ENCODE assay signal across 28 mouse cellular contexts in the genomic region with DNA sequence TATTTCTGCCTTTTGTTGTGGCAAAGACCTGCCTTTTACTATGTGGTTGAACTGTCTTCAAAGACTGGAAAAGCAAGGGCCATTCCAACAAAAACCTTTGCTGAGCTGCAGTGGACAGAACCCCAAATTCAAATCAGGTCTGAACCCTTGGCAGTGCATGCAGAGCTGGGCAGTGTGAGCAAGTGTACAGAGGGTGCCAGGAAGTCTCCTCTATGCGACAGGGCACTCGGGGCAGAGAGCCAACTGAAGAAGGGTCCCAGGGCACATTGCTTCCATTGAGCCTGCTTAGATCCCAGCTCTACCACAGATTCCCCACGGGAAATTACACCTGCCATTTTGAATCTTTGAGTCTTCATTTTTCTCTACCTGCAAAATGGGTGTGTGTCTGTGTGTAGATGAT.
DNase-seq lines count a peak whose midpoint lies in the region; ATAC-seq and TF ChIP-seq lines count a peak whose summit lies in the region.
"Had no signal": no experiment of that assay in that cellular context is flagged by ENCODE, and none has a peak within 500 bp of the region (broad histone marks: within the 10 kb centered on the region; RNA-seq: fewer than 3 reads in every experiment).

No protein-coding gene starts in this region.

- WGBS in hindbrain, postnatal 0 days = 54% methylated on average over 3 of the region's 3 CpGs
- 90% methylated on average over 3 of the region's 3 CpGs for WGBS in hindbrain, embryonic 10.5 days
- WGBS in midbrain, postnatal 0 days = 69% methylated on average over 3 of the region's 3 CpGs
- WGBS in midbrain, embryonic 11.5 days = 82% methylated on average over 3 of the region's 3 CpGs
- 94% methylated on average over 3 of the region's 3 CpGs for WGBS in limb, embryonic 12.5 days

- H3K27ac ChIP-seq in hindbrain, postnatal 0 days = no peak overlapping the region
- no peak overlapping the region for H3K27ac ChIP-seq in hindbrain, embryonic 10.5 days
- H3K27ac ChIP-seq in midbrain, postnatal 0 days (ENCODE audit: low read depth, low read length) = no peak overlapping the region
- H3K27ac ChIP-seq in midbrain, embryonic 11.5 days (ENCODE audit: low read depth, low read length) = no peak overlapping the region
- peak overlapping the region; percentile 67 for H3K27ac ChIP-seq in limb, embryonic 12.5 days
- H3K27ac ChIP-seq: embryonic facial prominence, embryonic 13.5 days; forebrain, embryonic 10.5 days; heart, embryonic 13.5 days; liver, embryonic 13.5 days; stomach, embryonic 15.5 days had no signal

- no peaks in the 10 kb centered on the region for H3K27me3 ChIP-seq in hindbrain, postnatal 0 days (ENCODE audit: insufficient read depth, low read length)
- H3K27me3 ChIP-seq in hindbrain, embryonic 10.5 days (ENCODE audit: insufficient read depth, poor library complexity, severe bottlenecking) = no peaks in the 10 kb centered on the region
- no peaks in the 10 kb centered on the region for H3K27me3 ChIP-seq in midbrain, postnatal 0 days (ENCODE audit: insufficient read depth, low read length)
- H3K27me3 ChIP-seq in midbrain, embryonic 11.5 days (ENCODE audit: control insufficient read depth, insufficient read depth, low read length) = no peaks in the 10 kb centered on the region
- H3K27me3 ChIP-seq in limb, embryonic 12.5 days = no peaks in the 10 kb centered on the region
- H3K27me3 ChIP-seq: limb, embryonic 15.5 days; liver, embryonic 13.5 days; megakaryocyte, embryonic 14.5 days; neural tube, embryonic 15.5 days; Patski; stomach, embryonic 15.5 days had no signal

- no peak for TF ChIP-seq CTCF in hindbrain, postnatal 0 days (IDR thresholded peaks at IDR 0.05; ENCODE audit: low read depth)
- no peak for TF ChIP-seq CTCF in midbrain, postnatal 0 days (IDR thresholded peaks at IDR 0.05)

- H3K9ac ChIP-seq in hindbrain, postnatal 0 days (replicated peaks; ENCODE audit: low read length) = no peak overlapping the region
- H3K9ac ChIP-seq in midbrain, postnatal 0 days (replicated peaks; ENCODE audit: low read length, poor library complexity, severe bottlenecking) = no peak overlapping the region
- no peak overlapping the region for H3K9ac ChIP-seq in midbrain, embryonic 11.5 days (ENCODE audit: low read length)
- H3K9ac ChIP-seq in limb, embryonic 12.5 days (replicated peaks) = no peak overlapping the region
- H3K9ac ChIP-seq: embryonic facial prominence, embryonic 13.5 days; heart, embryonic 13.5 days; limb, embryonic 15.5 days; liver, embryonic 13.5 days; neural tube, embryonic 15.5 days; stomach, embryonic 15.5 days had no signal

- no peaks in the 10 kb centered on the region; the same call in 1 of the 2 replicates for H3K4me1 ChIP-seq in hindbrain, postnatal 0 days (ENCODE audit: insufficient read depth, low read length)
- 0 out of 2 replicates have a peak, but pooled peaks cover 14% of the 10 kb centered on the region for H3K4me1 ChIP-seq in hindbrain, embryonic 10.5 days (replicated peaks)
- no peaks in the 10 kb centered on the region for H3K4me1 ChIP-seq in midbrain, postnatal 0 days (ENCODE audit: insufficient read depth, low read length)
- no peaks in the 10 kb centered on the region for H3K4me1 ChIP-seq in midbrain, embryonic 11.5 days (ENCODE audit: control insufficient read depth, insufficient read depth, low read length)
- H3K4me1 ChIP-seq in limb, embryonic 12.5 days (replicated peaks) = peaks cover 70% of the 10 kb centered on the region
- H3K4me1 ChIP-seq: liver, embryonic 13.5 days; megakaryocyte, embryonic 14.5 days had no signal

- DNase-seq in cerebellum, postnatal 10 days = peak; percentile 56 to 72
- no peak for DNase-seq in cerebellum, postnatal 36 days
- peak; percentile 60 for DNase-seq in hindbrain, postnatal 0 days (ENCODE audit: low spot score)
- DNase-seq in hindbrain, embryonic 10.5 days (ENCODE audit: low spot score) = no peak
- peak; percentile 59 for DNase-seq in midbrain, postnatal 0 days (ENCODE audit: low spot score)
- no peak for DNase-seq in midbrain, embryonic 11.5 days (ENCODE audit: low spot score, missing footprints)
- DNase-seq: adrenal gland, postnatal 10 days; gastrocnemius, postnatal 10 days; heart, postnatal 10 days; kidney, adult 11 months; kidney, postnatal 14 days; liver, embryonic 13.5 days; lung, adult 18-20 months; lung, postnatal 4 days; midbrain, embryonic 14.5 days; retina, postnatal 1 day had no signal

- no peaks in the 10 kb centered on the region for H3K9me3 ChIP-seq in hindbrain, postnatal 0 days (ENCODE audit: low read length)
- H3K9me3 ChIP-seq in hindbrain, embryonic 10.5 days = no peaks in the 10 kb centered on the region
- no peaks in the 10 kb centered on the region for H3K9me3 ChIP-seq in midbrain, postnatal 0 days (ENCODE audit: low read length)
- H3K9me3 ChIP-seq in midbrain, embryonic 11.5 days (ENCODE audit: control insufficient read depth, low read length) = no peaks in the 10 kb centered on the region
- no peaks in the 10 kb centered on the region for H3K9me3 ChIP-seq in limb, embryonic 12.5 days
- H3K9me3 ChIP-seq: embryonic facial prominence, embryonic 13.5 days; forebrain, embryonic 10.5 days; heart, embryonic 13.5 days; limb, embryonic 15.5 days; liver, embryonic 13.5 days; megakaryocyte, embryonic 14.5 days; neural tube, embryonic 15.5 days; stomach, embryonic 15.5 days had no signal

- H3K4me2 ChIP-seq in hindbrain, postnatal 0 days (ENCODE audit: low read depth, low read length) = no peak overlapping the region
- H3K4me2 ChIP-seq in midbrain, postnatal 0 days (ENCODE audit: low read depth, low read length, poor library complexity, severe bottlenecking) = no peak overlapping the region
- H3K4me2 ChIP-seq in midbrain, embryonic 11.5 days = no peak overlapping the region
- no peak overlapping the region for H3K4me2 ChIP-seq in limb, embryonic 12.5 days
- H3K4me2 ChIP-seq: embryonic facial prominence, embryonic 13.5 days; heart, embryonic 13.5 days; limb, embryonic 15.5 days; liver, embryonic 13.5 days; neural tube, embryonic 15.5 days; stomach, embryonic 15.5 days had no signal

- H3K4me3 ChIP-seq in hindbrain, postnatal 0 days (ENCODE audit: low read length) = no peak overlapping the region
- H3K4me3 ChIP-seq in hindbrain, embryonic 10.5 days = no peak overlapping the region
- H3K4me3 ChIP-seq in midbrain, postnatal 0 days (ENCODE audit: low read depth, low read length) = no peak overlapping the region
- H3K4me3 ChIP-seq in midbrain, embryonic 11.5 days (ENCODE audit: low read depth, low read length) = no peak overlapping the region
- no peak overlapping the region for H3K4me3 ChIP-seq in limb, embryonic 12.5 days (replicated peaks)
- H3K4me3 ChIP-seq: embryonic facial prominence, embryonic 13.5 days; forebrain, embryonic 10.5 days; heart, embryonic 13.5 days; limb, embryonic 15.5 days; liver, embryonic 13.5 days; megakaryocyte, embryonic 14.5 days; neural tube, embryonic 15.5 days; stomach, embryonic 15.5 days had no signal

- peak; percentile 69; the same call in 1 of the 2 replicates for ATAC-seq in hindbrain, postnatal 0 days
- ATAC-seq in midbrain, postnatal 0 days (ENCODE audit: low FRiP score) = no peak
- ATAC-seq in midbrain, embryonic 11.5 days (ENCODE audit: low FRiP score) = no peak
- ATAC-seq in limb, embryonic 12.5 days (ENCODE audit: insufficient number of reproducible peaks, insufficient read depth, low FRiP score, low TSS enrichment, low read depth) = no peak
- ATAC-seq: forebrain, embryonic 16.5 days; inflammation-experienced regulatory T-cells, adult 6 months; lung, postnatal 0 days; Patski had no signal

- no peaks in the 10 kb centered on the region for H3K36me3 ChIP-seq in hindbrain, postnatal 0 days (ENCODE audit: insufficient read depth, low read length)
- H3K36me3 ChIP-seq in hindbrain, embryonic 10.5 days = no peaks in the 10 kb centered on the region
- no peaks in the 10 kb centered on the region for H3K36me3 ChIP-seq in midbrain, postnatal 0 days (ENCODE audit: insufficient read depth, low read length)
- no peaks in the 10 kb centered on the region for H3K36me3 ChIP-seq in midbrain, embryonic 11.5 days (ENCODE audit: control insufficient read depth, insufficient read depth, low read length)
- H3K36me3 ChIP-seq in limb, embryonic 12.5 days = no peaks in the 10 kb centered on the region
- H3K36me3 ChIP-seq: embryonic facial prominence, embryonic 13.5 days; forebrain, embryonic 10.5 days; heart, embryonic 13.5 days; limb, embryonic 15.5 days; liver, embryonic 13.5 days; neural tube, embryonic 15.5 days; stomach, embryonic 15.5 days had no signal

Comparison
In these comparisons a context has a peak if more than half of its experiments do, and no peak if none do; other contexts are left out.
1. DNase-seq: peak in cerebellum, postnatal 10 days (2 of 2), hindbrain, postnatal 0 days (single experiment) and midbrain, postnatal 0 days (single experiment); none in cerebellum, postnatal 36 days (0 of 2), hindbrain, embryonic 10.5 days (single experiment) and midbrain, embryonic 11.5 days (single experiment).